Mouse (Mus musculus) CH12.LX (cell line): ENCODE data around the gene Tlr2.

Experiments
- CTCF ChIP-seq, 2 experiments: IDR thresholded peaks in 1 of 2; conservative IDR thresholded peaks in 1 of 2; 2 replicates each; pipeline ENCODE4 v1.5.1; 2011 to 2012; ENCODE audit warnings: low read depth in 2 of 2, low read length in 2 of 2, improper control_type of control experiment in 1 of 2, inconsistent platforms in 1 of 2, mild to moderate bottlenecking in 1 of 2, moderate library complexity in 1 of 2
- ELF1 ChIP-seq: IDR thresholded peaks from 2 replicates; pipeline ENCODE4 v1.6.1; 2014; ENCODE audit warnings: low read depth, mild to moderate bottlenecking, inconsistent platforms, low read length, improper control_type of control experiment
- MAFK ChIP-seq: IDR thresholded peaks from 2 replicates; pipeline ENCODE4 v1.6.1; 2011; ENCODE audit warnings: low read length, improper control_type of control experiment; ENCODE audit not compliant: insufficient replicate concordance
- NELFE ChIP-seq: IDR thresholded peaks from 2 replicates; pipeline ENCODE4 v1.6.1; 2011; ENCODE audit warnings: low read depth, low read length, improper control_type of control experiment
- NRF1 ChIP-seq: IDR thresholded peaks from 2 replicates; pipeline ENCODE4 v1.6.1; 2014; ENCODE audit warnings: low read depth, mild to moderate bottlenecking, inconsistent platforms, low read length, improper control_type of control experiment, moderate library complexity
- POLR2AphosphoS2 ChIP-seq: IDR thresholded peaks from 2 replicates; pipeline ENCODE4 v1.6.1; 2011; ENCODE audit warnings: low read depth, low read length, improper control_type of control experiment
- ZKSCAN1 ChIP-seq: IDR thresholded peaks from 2 replicates; pipeline ENCODE4 v1.6.1; 2012; ENCODE audit warnings: low read depth, inconsistent platforms, low read length, improper control_type of control experiment, borderline replicate concordance

- no peak for TF ChIP-seq NRF1
- TF ChIP-seq ELF1, result no peak
- TF ChIP-seq CTCF (conservative IDR thresholded peaks at IDR 0.05 in 1 of 2, IDR thresholded peaks at IDR 0.05 in 1 of 2; ENCODE audit: low read depth in 2 of 2, low read length in 2 of 2), result no peak
- TF ChIP-seq NELFE, result no peak
- TF ChIP-seq MAFK, result no peak
- TF ChIP-seq ZKSCAN1, result no peak
- TF ChIP-seq POLR2AphosphoS2, result no peak
Observed at GRCm38 (mm10) chr3:83816372-83816925, 25.1 kb downstream of the Tlr2 start.
